Mouse (Mus musculus) hindbrain, postnatal 0 days (tissue): ENCODE measurements around the gene Soat2. TPM values are rescaled to one million over a fixed set of nuclear protein-coding genes. Genes with fewer than 3 reads are reported as not detected.

Experiments used
- ATAC-seq: fragments of 200-750 bp; cut with Nextera tagmentation; 2 replicates; pipeline ENCODE4 v1.8.0; 2017; ENCODE audit warnings: mild to moderate bottlenecking, moderate TSS enrichment, moderate library complexity
- DNase-seq: peaks from one replicate; pipeline ENCODE4 v3.0.0-alpha.2; 2015; ENCODE audit warnings: low spot score
- H3K27ac ChIP-seq: fragments of 300-500 bp; sonication (generic); 2 replicates; pipeline ENCODE4 v1.5.1; 2014; ENCODE audit warnings: mild to moderate bottlenecking
- H3K27me3 ChIP-seq: fragments of 300-500 bp; sonication (generic); 2 replicates; pipeline ENCODE4 v1.6.1; 2014; ENCODE audit warnings: low read length, mixed read lengths; ENCODE audit not compliant: insufficient read depth
- H3K36me3 ChIP-seq: fragments of 300-500 bp; sonication (generic); 2 replicates; pipeline ENCODE4 v1.6.1; 2014; ENCODE audit warnings: low read length, mixed read lengths; ENCODE audit not compliant: insufficient read depth
- H3K4me1 ChIP-seq: fragments of 300-500 bp; sonication (generic); 2 replicates; pipeline ENCODE4 v1.6.1; 2014; ENCODE audit warnings: antibody characterized with exemption, low read length, mixed read lengths; ENCODE audit not compliant: insufficient read depth
- H3K4me2 ChIP-seq: fragments of 300-500 bp; sonication (generic); 2 replicates; pipeline ENCODE4 v1.6.1; 2014; ENCODE audit warnings: low read depth, mild to moderate bottlenecking, low read length, moderate library complexity, mixed read lengths
- H3K4me3 ChIP-seq: fragments of 300-500 bp; sonication (generic); 2 replicates; pipeline ENCODE4 v1.5.1; 2014; ENCODE audit warnings: low read length
- H3K9ac ChIP-seq: fragments of 300-500 bp; sonication (generic); replicated peaks from 2 replicates; pipeline ENCODE4 v1.6.1; 2014; ENCODE audit warnings: mild to moderate bottlenecking, low read length, moderate library complexity, mixed read lengths
- H3K9me3 ChIP-seq: fragments of 300-500 bp; sonication (generic); 2 replicates; pipeline ENCODE4 v1.6.1; 2016; ENCODE audit warnings: low read length, mixed read lengths
- CTCF ChIP-seq: IDR thresholded peaks from 2 replicates; pipeline ENCODE4 v1.5.1; 2016; ENCODE audit warnings: antibody characterized with exemption, control low read depth, low read depth
- WGBS: fragments of 180-500 bp; shearing (Covaris S2); extraction: QIAGEN DNeasy Blood & Tissue Kit; methylation state at CpG from one replicate; pipeline ENCODE4 v1.1.7; 2014; 5-methylcytosine and 5-hydroxymethylcytosine counted together
- polyA plus RNA-seq: library from polyadenylated mRNA; unstranded; fragments of >200 nt; fragmentation: Nextera tagmentation; extraction: Ambion mirVana; gene quantifications from 2 replicates; pipeline ENCODE4 v1.2.1, GENCODE M21; 2015
- total RNA-seq: library from RNA; depleted of rRNA; stranded (reverse); fragments of >200 nt; gene quantifications from 2 replicates; pipeline ENCODE4 v1.2.3, GENCODE M21; 2014

The Soat2 gene
- total and polyA plus RNA-seq, 2 experiments from 2014 or later: 0.09 to 0.16 TPM

- peaks cover 10% of the 10 kb centered on the region for H3K36me3 ChIP-seq
- peak; percentile 100 for ATAC-seq
- under 1% methylated on average over 50 of the region's 50 CpGs for WGBS
- H3K9ac ChIP-seq: peak within 1 kb of the TSS; percentile 94
- peaks cover 6% of the 10 kb centered on the region; the same call in 1 of the 2 replicates for H3K4me1 ChIP-seq
- peak within 1 kb of the TSS; percentile 84 for H3K4me3 ChIP-seq
- peak; percentile 97 for DNase-seq
- H3K9me3 ChIP-seq: no peaks in the 10 kb centered on the region
- H3K27me3 ChIP-seq: no peaks in the 10 kb centered on the region
- peak within 1 kb of the TSS; percentile 87 for H3K27ac ChIP-seq
- no peak for TF ChIP-seq CTCF
- H3K4me2 ChIP-seq: peak within 1 kb of the TSS; percentile 79
Measured at GRCm38 (mm10) chr15:102136129-102136758, 14.1 kb upstream of the Soat2 start, which contains the start of gene Spryd3. Spryd3 (minus strand) TSS chr15:102136234.

GRCm38 (mm10) chr15:102141120-102141519 is 9.2 kb upstream of the Soat2 start:
- DNase-seq (no peak), ATAC-seq (no peak)
- H3K9me3 ChIP-seq: no peaks in the 10 kb centered on the region
- H3K9ac ChIP-seq: no peak overlapping the region
- no peak overlapping the region for H3K4me2 ChIP-seq
- H3K36me3 ChIP-seq: no peaks in the 10 kb centered on the region
- no peak overlapping the region for H3K27ac ChIP-seq
- H3K27me3 ChIP-seq: peaks cover 3% of the 10 kb centered on the region; the same call in 1 of the 2 replicates
- WGBS: 88% methylated on average over 5 of the region's 5 CpGs
- no peak for TF ChIP-seq CTCF
- no peak overlapping the region for H3K4me3 ChIP-seq
- H3K4me1 ChIP-seq: peaks cover 6% of the 10 kb centered on the region; the same call in 1 of the 2 replicates

GRCm38 (mm10) chr15:102142914-102143912 is 7.1 kb upstream of the Soat2 start:
- Histone ChIP-seq H3K4me2 (no peak overlapping the region), H3K27ac (no peak overlapping the region), H3K9ac (no peak overlapping the region), H3K27me3 (peaks cover 4% of the 10 kb centered on the region; the same call in 1 of the 2 replicates), H3K36me3 (no peaks in the 10 kb centered on the region), H3K4me3 (no peak overlapping the region), H3K9me3 (no peaks in the 10 kb centered on the region), H3K4me1 (no peaks in the 10 kb centered on the region)
- ATAC-seq (no peak), DNase-seq (no peak)
- TF ChIP-seq CTCF: no peak
- WGBS: 57% methylated on average over 23 of the region's 23 CpGs

GRCm38 (mm10) chr15:102144274-102144711 is 6.0 kb upstream of the Soat2 start, which contains the start of gene Igfbp6:
Igfbp6 (plus strand) TSS chr15:102144362.
- no peak for ATAC-seq
- Histone ChIP-seq H3K4me1 (no peaks in the 10 kb centered on the region), H3K4me3 (peak within 1 kb of the TSS; percentile 10; the same call in 1 of the 2 replicates), H3K27ac (no peak within 1 kb of the TSS), H3K36me3 (no peaks in the 10 kb centered on the region), H3K9ac (no peak within 1 kb of the TSS), H3K27me3 (peaks cover 4% of the 10 kb centered on the region; the same call in 1 of the 2 replicates), H3K9me3 (no peaks in the 10 kb centered on the region), H3K4me2 (peak within 1 kb of the TSS; percentile 19; the same call in 1 of the 2 replicates)
- WGBS: 9% methylated on average over 22 of the region's 22 CpGs
- no peak for TF ChIP-seq CTCF
- no peak for DNase-seq

GRCm38 (mm10) chr15:102144726-102145125 is 5.6 kb upstream of the Soat2 start:
- no peaks in the 10 kb centered on the region for H3K4me1 ChIP-seq
- H3K4me3 ChIP-seq: peak overlapping the region; percentile 10; the same call in 1 of the 2 replicates
- H3K36me3 ChIP-seq: no peaks in the 10 kb centered on the region
- peak overlapping the region; percentile 19; the same call in 1 of the 2 replicates for H3K4me2 ChIP-seq
- no peak overlapping the region for H3K9ac ChIP-seq
- peaks cover 4% of the 10 kb centered on the region; the same call in 1 of the 2 replicates for H3K27me3 ChIP-seq
- DNase-seq: no peak
- no peaks in the 10 kb centered on the region for H3K9me3 ChIP-seq
- no peak for ATAC-seq
- H3K27ac ChIP-seq: no peak overlapping the region
- no peak for TF ChIP-seq CTCF
- WGBS: 16% methylated on average over 18 of the region's 19 CpGs

- Histone ChIP-seq H3K27ac (no peak overlapping the region), H3K4me1 (no peaks in the 10 kb centered on the region), H3K9me3 (no peaks in the 10 kb centered on the region), H3K9ac (no peak overlapping the region), H3K27me3 (peaks cover 4% of the 10 kb centered on the region; the same call in 1 of the 2 replicates), H3K36me3 (no peaks in the 10 kb centered on the region), H3K4me3 (no peak overlapping the region), H3K4me2 (no peak overlapping the region)
- DNase-seq (no peak), ATAC-seq (no peak)
- WGBS: 81% methylated on average over 10 of the region's 10 CpGs
- no peak for TF ChIP-seq CTCF
Measured at GRCm38 (mm10) chr15:102145330-102145729, 5.0 kb upstream of the Soat2 start.
